Mouse (Mus musculus) embryonic facial prominence, embryonic 14.5 days (tissue): Measurements from ENCODE around the gene Pip5k1b. TPM values are rescaled to one million over a fixed set of nuclear protein-coding genes. Genes with fewer than 3 reads are reported as not detected.

ENCODE experiments used
- ATAC-seq: fragments of 200-750 bp; cut with Nextera tagmentation; 2 replicates; pipeline ENCODE4 v1.8.0; 2017; ENCODE audit warnings: low read depth, moderate number of reproducible peaks, moderate TSS enrichment
- DNase-seq: peaks from one replicate; pipeline ENCODE4 v3.0.0-alpha.2; 2015; ENCODE audit warnings: low spot score
- H3K27ac ChIP-seq: fragments of 300-500 bp; sonication (generic); replicated peaks from 2 replicates; pipeline ENCODE4 v1.5.1; 2014; ENCODE audit warnings: low read depth, mild to moderate bottlenecking, low read length, moderate library complexity
- H3K27me3 ChIP-seq: fragments of 300-500 bp; sonication (generic); replicated peaks from 2 replicates; pipeline ENCODE4 v1.6.1; 2014; ENCODE audit warnings: low read length; ENCODE audit not compliant: control insufficient read depth, insufficient read depth
- H3K36me3 ChIP-seq: fragments of 300-500 bp; sonication (generic); 2 replicates; pipeline ENCODE4 v1.6.1; 2014; ENCODE audit warnings: low read length, mixed read lengths; ENCODE audit not compliant: control insufficient read depth, insufficient read depth
- H3K4me1 ChIP-seq: fragments of 300-500 bp; sonication (generic); 2 replicates; pipeline ENCODE4 v1.6.1; 2014; ENCODE audit warnings: antibody characterized with exemption, low read length; ENCODE audit not compliant: control insufficient read depth, insufficient read depth
- H3K4me2 ChIP-seq: fragments of 300-500 bp; sonication (generic); 2 replicates; pipeline ENCODE4 v1.6.1; 2014; ENCODE audit warnings: low read depth, mild to moderate bottlenecking, low read length, moderate library complexity, mixed read lengths
- H3K4me3 ChIP-seq: fragments of 300-500 bp; sonication (generic); 2 replicates; pipeline ENCODE4 v1.5.1; 2014; ENCODE audit warnings: low read depth, mild to moderate bottlenecking, low read length
- H3K9ac ChIP-seq: fragments of 300-500 bp; sonication (generic); 2 replicates; pipeline ENCODE4 v1.6.1; 2014; ENCODE audit warnings: low read depth, mild to moderate bottlenecking, low read length, moderate library complexity, mixed read lengths
- H3K9me3 ChIP-seq: fragments of 300-500 bp; sonication (generic); 2 replicates; pipeline ENCODE4 v1.6.1; 2016; ENCODE audit warnings: low read length; ENCODE audit not compliant: control insufficient read depth
- WGBS: fragments of 180-500 bp; shearing (Covaris S2); extraction: QIAGEN DNeasy Blood & Tissue Kit; methylation state at CpG from one replicate; pipeline ENCODE4 v1.1.7; 2014; 5-methylcytosine and 5-hydroxymethylcytosine counted together
- polyA plus RNA-seq: library from polyadenylated mRNA; unstranded; fragments of >200 nt; fragmentation: Nextera tagmentation; extraction: Ambion mirVana; gene quantifications from 2 replicates; pipeline ENCODE4 v1.2.1, GENCODE M21; 2014

Pip5k1b gene
- polyA plus RNA-seq, 1 experiment from 2014 or later: 1.6 TPM

DNA sequence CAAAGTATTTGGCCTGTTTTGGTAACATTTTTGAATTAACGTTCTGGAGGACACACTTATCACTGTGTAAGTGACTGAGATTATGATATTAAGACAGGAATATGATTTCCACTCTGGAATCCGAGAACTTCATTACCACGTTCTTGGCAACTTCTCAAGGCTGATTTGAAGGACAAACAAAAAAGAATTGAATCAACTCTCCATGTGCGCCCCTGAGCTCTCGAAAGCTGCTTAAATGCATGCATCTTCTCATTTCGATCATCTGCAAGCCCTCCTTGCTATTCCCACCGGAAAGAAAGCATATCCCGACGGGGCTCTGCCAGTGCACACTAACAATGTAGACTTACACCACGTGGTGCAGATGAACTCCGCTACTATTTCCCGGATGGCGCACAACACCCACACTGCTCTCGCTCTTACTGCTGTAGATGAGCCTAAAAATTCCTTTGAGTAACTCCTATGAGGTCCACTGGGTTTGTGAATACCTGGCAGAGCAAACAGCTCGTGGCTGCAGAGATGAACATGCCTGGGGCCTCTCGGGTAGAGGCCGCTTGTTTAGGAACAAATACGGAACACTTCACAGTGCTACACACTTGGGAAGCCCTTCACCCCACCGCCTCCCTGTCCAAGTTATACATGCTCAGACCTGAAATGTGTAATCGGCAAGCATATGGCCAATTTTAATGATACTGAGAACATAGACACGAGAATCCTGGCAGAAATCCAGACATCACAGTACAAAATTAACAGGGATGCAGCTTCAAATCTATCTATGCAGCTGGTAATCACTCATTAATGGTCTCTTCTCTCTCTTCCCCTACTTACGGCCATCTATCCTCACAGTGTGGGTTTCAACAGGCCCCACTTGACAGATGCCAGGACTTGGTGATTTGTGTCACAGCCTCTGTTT, 168.5 kb downstream of the Pip5k1b start:
- H3K9me3 ChIP-seq: no peaks in the 10 kb centered on the region
- no peaks in the 10 kb centered on the region for H3K4me1 ChIP-seq
- H3K9ac ChIP-seq: no peak overlapping the region
- WGBS: 81% methylated on average over 22 of the region's 22 CpGs
- H3K27ac ChIP-seq: no peak overlapping the region
- ATAC-seq (no peak), DNase-seq (peak; percentile 16)
- H3K36me3 ChIP-seq: no peaks in the 10 kb centered on the region
- H3K27me3 ChIP-seq: no peaks in the 10 kb centered on the region
- H3K4me3 ChIP-seq: no peak overlapping the region
- no peak overlapping the region for H3K4me2 ChIP-seq

DNA sequence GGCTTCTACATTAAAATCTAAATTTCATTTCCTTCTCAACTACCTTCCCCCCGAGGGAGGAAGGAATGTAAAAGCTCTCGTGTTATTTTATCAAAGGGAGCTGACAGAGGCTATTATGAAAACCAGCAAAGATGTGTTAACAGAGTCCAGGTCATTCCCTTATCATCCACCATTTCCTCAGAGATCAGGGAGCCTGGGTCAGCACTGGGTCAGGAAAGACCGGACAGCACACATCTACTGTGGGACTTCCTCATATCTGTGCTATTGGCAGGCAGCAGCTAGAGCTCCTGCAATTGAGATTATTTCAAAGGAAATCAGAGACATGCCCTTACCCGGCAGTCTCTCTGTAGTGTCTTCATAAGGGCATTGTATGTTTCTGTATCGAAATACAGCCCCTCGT, 177.2 kb downstream of the Pip5k1b start:
- Histone ChIP-seq H3K9me3 (no peaks in the 10 kb centered on the region), H3K4me2 (no peak overlapping the region), H3K36me3 (no peaks in the 10 kb centered on the region), H3K27ac (no peak overlapping the region), H3K4me1 (no peaks in the 10 kb centered on the region), H3K9ac (no peak overlapping the region), H3K4me3 (no peak overlapping the region), H3K27me3 (no peaks in the 10 kb centered on the region)
- 22% methylated on average over 6 of the region's 6 CpGs for WGBS
- ATAC-seq (no peak), DNase-seq (no peak)

DNA sequence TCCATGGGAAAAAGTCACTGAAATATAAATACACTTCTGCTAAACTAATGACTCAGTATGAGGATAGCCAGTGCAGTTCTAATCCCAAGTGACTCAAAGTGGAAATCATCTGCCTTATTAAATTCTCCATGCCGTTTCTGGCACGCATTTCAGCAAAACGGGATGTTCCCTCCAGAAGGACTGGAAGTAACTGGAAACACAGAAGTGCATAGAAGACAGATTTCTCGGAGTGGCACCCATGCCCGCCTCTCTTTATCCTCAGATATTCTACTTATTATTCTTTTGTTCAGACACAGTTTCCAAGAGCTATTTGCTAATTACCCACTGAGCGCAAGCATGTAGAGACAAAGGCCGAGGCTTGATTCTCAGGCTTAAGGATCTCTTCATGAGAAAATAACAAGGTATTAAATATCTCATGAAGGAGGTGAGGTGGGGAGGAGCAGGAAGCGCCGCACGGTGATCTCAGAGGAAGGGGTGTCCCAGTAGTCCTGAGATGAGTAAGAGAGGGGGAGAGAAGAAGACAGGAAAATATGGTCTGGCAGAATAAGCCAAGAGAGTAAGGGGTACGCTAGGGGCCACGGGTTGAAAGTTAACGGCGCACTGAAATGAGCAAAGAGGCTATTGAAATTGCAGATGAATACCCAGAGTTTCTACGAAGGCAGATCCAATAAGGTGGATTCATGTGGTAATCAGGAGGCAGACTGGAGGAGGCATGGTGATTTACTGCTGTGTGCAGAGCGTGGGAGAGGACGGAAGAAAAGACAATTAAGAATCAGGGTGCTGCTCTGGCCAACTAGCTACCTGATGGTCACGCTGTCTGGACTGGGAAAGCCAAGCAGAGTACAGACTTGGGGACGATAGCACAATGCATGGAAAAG, 183.7 kb downstream of the Pip5k1b start:
- no peaks in the 10 kb centered on the region for H3K27me3 ChIP-seq
- H3K36me3 ChIP-seq: no peaks in the 10 kb centered on the region
- H3K4me1 ChIP-seq: no peaks in the 10 kb centered on the region
- DNase-seq: peak; percentile 52
- no peak overlapping the region for H3K27ac ChIP-seq
- no peak overlapping the region for H3K9ac ChIP-seq
- H3K9me3 ChIP-seq: no peaks in the 10 kb centered on the region
- 59% methylated on average over 19 of the region's 19 CpGs for WGBS
- ATAC-seq: peak; percentile 57; the same call in 1 of the 2 replicates
- H3K4me2 ChIP-seq: no peak overlapping the region
- no peak overlapping the region for H3K4me3 ChIP-seq

DNA sequence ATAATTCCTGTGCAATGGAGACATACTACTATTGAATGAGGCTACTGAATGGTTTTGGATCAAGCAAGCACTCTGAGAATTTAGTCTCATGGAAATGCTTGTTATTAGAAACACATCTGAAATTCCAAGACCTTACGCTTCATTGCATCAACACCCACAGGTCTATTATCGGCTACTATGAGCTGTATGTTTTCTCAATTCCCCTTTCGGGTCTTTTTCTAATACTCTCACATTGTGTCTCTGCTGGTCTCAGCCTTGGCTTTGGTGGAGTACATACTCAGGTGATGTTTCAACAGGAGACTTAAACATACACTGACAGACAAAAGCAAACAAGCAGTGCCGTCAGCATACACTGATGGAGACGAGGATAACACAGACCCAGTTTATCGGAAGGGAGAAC, 187.3 kb downstream of the Pip5k1b start:
- Histone ChIP-seq H3K27me3 (no peaks in the 10 kb centered on the region), H3K4me1 (no peaks in the 10 kb centered on the region), H3K4me3 (no peak overlapping the region), H3K36me3 (no peaks in the 10 kb centered on the region), H3K9me3 (no peaks in the 10 kb centered on the region), H3K27ac (no peak overlapping the region), H3K9ac (no peak overlapping the region), H3K4me2 (no peak overlapping the region)
- 76% methylated on average over 6 of the region's 6 CpGs for WGBS
- ATAC-seq (no peak), DNase-seq (no peak)

DNA sequence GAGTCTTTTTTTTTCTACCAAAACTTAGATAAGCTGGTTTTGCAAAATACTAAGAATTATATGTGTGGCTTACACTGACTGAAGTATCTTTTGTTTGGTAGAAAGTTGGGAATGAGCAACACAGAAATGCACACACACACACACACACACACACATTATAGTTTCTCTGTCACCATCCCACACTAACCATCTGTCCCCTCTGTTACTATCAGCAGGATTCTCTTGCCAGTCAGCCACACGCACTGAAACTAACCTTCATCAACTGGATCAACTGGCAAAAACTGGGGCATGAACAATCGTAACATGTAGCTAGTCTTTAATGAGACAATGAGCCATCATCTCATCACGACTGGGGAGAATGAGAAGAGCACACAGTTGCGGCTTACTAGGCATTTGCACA, 187.9 kb downstream of the Pip5k1b start:
- H3K4me3 ChIP-seq: no peak overlapping the region
- H3K27me3 ChIP-seq: no peaks in the 10 kb centered on the region
- H3K4me2 ChIP-seq: no peak overlapping the region
- ATAC-seq: no peak
- no peak overlapping the region for H3K9ac ChIP-seq
- no peak overlapping the region for H3K27ac ChIP-seq
- DNase-seq: no peak
- no peaks in the 10 kb centered on the region for H3K36me3 ChIP-seq
- H3K4me1 ChIP-seq: no peaks in the 10 kb centered on the region
- 82% methylated on average over 4 of the region's 4 CpGs for WGBS
- no peaks in the 10 kb centered on the region for H3K9me3 ChIP-seq

DNA sequence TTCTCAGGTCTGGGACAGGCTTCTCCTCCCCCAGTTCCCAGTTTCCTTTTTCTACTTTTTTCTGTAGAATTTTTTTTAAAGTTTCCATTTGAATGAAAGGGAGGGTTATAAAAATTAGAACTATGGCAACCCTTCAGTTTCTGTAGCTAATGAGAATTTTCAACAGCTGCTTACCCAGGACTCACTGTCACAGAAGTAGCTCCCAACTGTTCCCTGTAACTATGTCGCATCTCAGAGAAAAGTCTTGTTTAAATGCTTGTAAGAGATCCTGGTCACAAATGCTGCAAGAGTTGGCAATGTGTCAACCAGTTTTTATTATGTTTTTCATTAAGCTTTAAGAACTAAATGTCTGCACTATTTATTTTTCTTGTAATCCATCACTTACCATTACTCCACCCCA, 188.9 kb downstream of the Pip5k1b start:
- no peak overlapping the region for H3K27ac ChIP-seq
- no peaks in the 10 kb centered on the region for H3K4me1 ChIP-seq
- H3K4me3 ChIP-seq: no peak overlapping the region
- no peak overlapping the region for H3K9ac ChIP-seq
- no peaks in the 10 kb centered on the region for H3K27me3 ChIP-seq
- ATAC-seq (no peak), DNase-seq (peak; percentile 39)
- 69% methylated on average over 1 of the region's 1 CpGs for WGBS
- H3K36me3 ChIP-seq: no peaks in the 10 kb centered on the region
- no peak overlapping the region for H3K4me2 ChIP-seq
- no peaks in the 10 kb centered on the region for H3K9me3 ChIP-seq

DNA sequence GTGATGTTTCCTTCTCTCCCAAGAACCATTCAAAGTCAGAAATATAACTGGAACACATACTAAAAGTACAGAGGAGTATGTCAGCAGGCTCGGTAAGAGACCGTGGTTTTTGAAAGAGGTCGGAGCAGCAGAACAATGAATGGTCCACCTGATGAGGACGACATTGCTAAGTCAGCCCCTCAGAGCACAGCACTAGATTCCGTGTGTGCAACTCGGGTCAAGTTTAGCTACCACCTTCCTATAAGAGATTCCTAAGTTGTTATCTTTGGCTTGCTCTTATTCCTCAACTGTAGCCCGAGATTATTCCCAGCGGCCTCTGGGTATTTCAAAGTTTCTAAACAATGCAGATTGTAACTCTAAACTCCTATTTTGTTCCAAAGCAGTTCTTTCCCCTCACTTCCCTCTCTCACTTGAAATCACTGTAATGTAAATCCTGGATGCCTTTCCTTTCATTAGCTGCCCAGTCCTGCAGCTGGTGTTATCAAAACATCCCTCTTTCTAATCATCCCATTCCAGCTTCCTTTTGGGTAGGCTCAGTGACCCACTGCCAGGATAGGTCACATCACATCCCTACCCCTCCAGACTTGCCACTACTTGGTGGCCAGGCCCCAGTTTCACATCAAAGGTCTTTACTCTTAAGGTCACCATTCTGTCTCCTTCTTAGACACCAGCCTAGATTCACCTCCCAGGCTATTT, 192.9 kb downstream of the Pip5k1b start:
- no peaks in the 10 kb centered on the region for H3K4me1 ChIP-seq
- H3K36me3 ChIP-seq: no peaks in the 10 kb centered on the region
- H3K4me3 ChIP-seq: no peak overlapping the region
- H3K9me3 ChIP-seq: no peaks in the 10 kb centered on the region
- H3K27ac ChIP-seq: no peak overlapping the region
- no peak overlapping the region for H3K9ac ChIP-seq
- H3K27me3 ChIP-seq: no peaks in the 10 kb centered on the region
- no peak overlapping the region for H3K4me2 ChIP-seq
- 44% methylated on average over 8 of the region's 8 CpGs for WGBS
- no peak; the same call in 1 of the 2 replicates for ATAC-seq
- peak; percentile 48 for DNase-seq

DNA sequence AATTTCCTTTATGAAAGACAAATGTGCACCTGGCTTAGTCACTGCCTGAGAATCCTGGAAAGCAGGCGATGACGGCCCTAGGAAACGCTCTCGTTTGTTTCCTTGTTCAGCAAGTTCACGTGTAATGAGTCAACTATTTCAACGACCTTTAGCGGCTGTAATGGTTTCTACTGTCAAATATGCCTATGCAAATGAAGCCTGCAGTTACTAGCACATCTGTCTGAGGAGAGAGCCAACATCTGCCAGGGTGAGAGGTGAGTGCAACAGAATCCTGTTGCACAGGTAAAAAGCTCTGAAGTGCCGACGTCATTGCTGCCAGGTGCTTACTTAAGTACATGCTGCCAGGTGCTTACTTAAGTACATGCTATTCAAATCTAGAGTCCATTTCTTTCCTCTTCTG, 196.4 kb downstream of the Pip5k1b start:
- Histone ChIP-seq H3K27ac (no peak overlapping the region), H3K9me3 (no peaks in the 10 kb centered on the region), H3K4me2 (no peak overlapping the region), H3K4me3 (no peak overlapping the region), H3K9ac (no peak overlapping the region), H3K36me3 (no peaks in the 10 kb centered on the region), H3K4me1 (0 out of 2 replicates have a peak, but pooled peaks cover 4% of the 10 kb centered on the region), H3K27me3 (no peaks in the 10 kb centered on the region)
- 64% methylated on average over 9 of the region's 9 CpGs for WGBS
- ATAC-seq (no peak), DNase-seq (no peak)
